Mouse (Mus musculus): Measurements from ENCODE around the gene Chst14. TPM values are rescaled to one million over a fixed set of nuclear protein-coding genes. Genes with fewer than 3 reads are reported as not detected.

Gene Chst14
- polyA plus RNA-seq, 1 experiment from 2014 or later: 30.3 TPM

- peaks cover 87% of the 10 kb centered on the region for H3K27me3 ChIP-seq (ENCODE audit: low read depth, poor library complexity, severe bottlenecking)
- no peaks in the 10 kb centered on the region for H3K36me3 ChIP-seq
- DNase-seq (ENCODE audit: low spot score): no peak
- no peaks in the 10 kb centered on the region for H3K9me3 ChIP-seq (replicated peaks)
- H3K4me3 ChIP-seq: peak overlapping the region; percentile 79; the same call in 1 of the 2 replicates
- H3K4me1 ChIP-seq: peaks cover 72% of the 10 kb centered on the region
- 10% methylated on average over 7 of the region's 7 CpGs for WGBS
- no peak overlapping the region for H3K27ac ChIP-seq
These were observed 27.0 kb upstream of the Chst14 start for GRCm38 (mm10) chr2:118899306-118899705.

GRCm38 (mm10) chr2:118899981-118900825 lies 26.1 kb upstream of the Chst14 start, which contains the start of gene Bahd1:
Bahd1 (plus strand) TSS chr2:118900377.
- Histone ChIP-seq H3K27ac (peak within 1 kb of the TSS; percentile 89), H3K27me3 (ENCODE audit: low read depth, poor library complexity, severe bottlenecking) (peaks cover 86% of the 10 kb centered on the region), H3K36me3 (no peaks in the 10 kb centered on the region), H3K4me3 (peak within 1 kb of the TSS; percentile 79), H3K4me1 (peaks cover 72% of the 10 kb centered on the region), H3K9me3 (replicated peaks) (no peaks in the 10 kb centered on the region)
- WGBS: under 1% methylated on average over 32 of the region's 32 CpGs
- peak; percentile 66 for DNase-seq (ENCODE audit: low spot score)

GRCm38 (mm10) chr2:118900826-118901140 lies 25.5 kb upstream of the Chst14 start:
- Histone ChIP-seq H3K27me3 (ENCODE audit: low read depth, poor library complexity, severe bottlenecking) (peaks cover 80% of the 10 kb centered on the region), H3K4me1 (peaks cover 72% of the 10 kb centered on the region), H3K27ac (peak overlapping the region; percentile 89), H3K4me3 (peak overlapping the region; percentile 79), H3K36me3 (no peaks in the 10 kb centered on the region), H3K9me3 (replicated peaks) (no peaks in the 10 kb centered on the region)
- DNase-seq (ENCODE audit: low spot score): no peak
- 0% methylated on average over 11 of the region's 11 CpGs for WGBS

GRCm38 (mm10) chr2:118901175-118902031 lies 24.9 kb upstream of the Chst14 start:
- Histone ChIP-seq H3K27me3 (ENCODE audit: low read depth, poor library complexity, severe bottlenecking) (peaks cover 74% of the 10 kb centered on the region), H3K4me1 (peaks cover 68% of the 10 kb centered on the region), H3K4me3 (peak overlapping the region; percentile 79), H3K9me3 (replicated peaks) (no peaks in the 10 kb centered on the region), H3K36me3 (no peaks in the 10 kb centered on the region), H3K27ac (peak overlapping the region; percentile 89)
- DNase-seq (ENCODE audit: low spot score): peak; percentile 96
- 0% methylated on average over 85 of the region's 120 CpGs for WGBS

GRCm38 (mm10) chr2:118902051-118903025 lies 24.0 kb upstream of the Chst14 start:
- peak; percentile 74 for DNase-seq (ENCODE audit: low spot score)
- H3K9me3 ChIP-seq (replicated peaks): no peaks in the 10 kb centered on the region
- H3K4me1 ChIP-seq: peaks cover 59% of the 10 kb centered on the region
- H3K27ac ChIP-seq: peak overlapping the region; percentile 89
- H3K27me3 ChIP-seq (ENCODE audit: low read depth, poor library complexity, severe bottlenecking): peaks cover 65% of the 10 kb centered on the region
- under 1% methylated on average over 91 of the region's 106 CpGs for WGBS
- no peaks in the 10 kb centered on the region for H3K36me3 ChIP-seq
- peak overlapping the region; percentile 79 for H3K4me3 ChIP-seq

- Histone ChIP-seq H3K36me3 (no peaks in the 10 kb centered on the region), H3K9me3 (replicated peaks) (no peaks in the 10 kb centered on the region), H3K4me3 (peak overlapping the region; percentile 79), H3K27ac (no peak overlapping the region), H3K4me1 (peaks cover 49% of the 10 kb centered on the region), H3K27me3 (ENCODE audit: low read depth, poor library complexity, severe bottlenecking) (peaks cover 55% of the 10 kb centered on the region)
- DNase-seq (ENCODE audit: low spot score): peak; percentile 38
- WGBS: 15% methylated on average over 10 of the region's 10 CpGs
These were observed 23.0 kb upstream of the Chst14 start for GRCm38 (mm10) chr2:118903333-118903741.

GRCm38 (mm10) chr2:118905433-118906117 lies 20.7 kb upstream of the Chst14 start:
- no peak overlapping the region for H3K4me3 ChIP-seq
- H3K36me3 ChIP-seq: no peaks in the 10 kb centered on the region
- peaks cover 32% of the 10 kb centered on the region for H3K27me3 ChIP-seq (ENCODE audit: low read depth, poor library complexity, severe bottlenecking)
- H3K4me1 ChIP-seq: peaks cover 29% of the 10 kb centered on the region
- H3K27ac ChIP-seq: no peak overlapping the region
- DNase-seq (ENCODE audit: low spot score): no peak
- WGBS: 74% methylated on average over 7 of the region's 7 CpGs
- H3K9me3 ChIP-seq (replicated peaks): no peaks in the 10 kb centered on the region

- no peaks in the 10 kb centered on the region for H3K36me3 ChIP-seq
- no peaks in the 10 kb centered on the region for H3K9me3 ChIP-seq (replicated peaks)
- no peak overlapping the region for H3K27ac ChIP-seq
- WGBS: 83% methylated on average over 5 of the region's 5 CpGs
- peaks cover 30% of the 10 kb centered on the region for H3K27me3 ChIP-seq (ENCODE audit: low read depth, poor library complexity, severe bottlenecking)
- H3K4me3 ChIP-seq: no peak overlapping the region
- no peak for DNase-seq (ENCODE audit: low spot score)
- H3K4me1 ChIP-seq: peaks cover 28% of the 10 kb centered on the region
These were observed 20.2 kb upstream of the Chst14 start for GRCm38 (mm10) chr2:118906118-118906492.

GRCm38 (mm10) chr2:118907781-118908180 lies 18.5 kb upstream of the Chst14 start:
- H3K4me1 ChIP-seq: peaks cover 20% of the 10 kb centered on the region
- H3K4me3 ChIP-seq: no peak overlapping the region
- DNase-seq (ENCODE audit: low spot score): no peak
- 93% methylated on average over 3 of the region's 3 CpGs for WGBS
- H3K36me3 ChIP-seq: no peaks in the 10 kb centered on the region
- no peak overlapping the region for H3K27ac ChIP-seq
- no peaks in the 10 kb centered on the region for H3K9me3 ChIP-seq (replicated peaks)
- H3K27me3 ChIP-seq (ENCODE audit: low read depth, poor library complexity, severe bottlenecking): peaks cover 23% of the 10 kb centered on the region

GRCm38 (mm10) chr2:118909151-118909550 lies 17.1 kb upstream of the Chst14 start:
- peaks cover 9% of the 10 kb centered on the region for H3K27me3 ChIP-seq (ENCODE audit: low read depth, poor library complexity, severe bottlenecking)
- H3K36me3 ChIP-seq: no peaks in the 10 kb centered on the region
- peaks cover 25% of the 10 kb centered on the region for H3K4me1 ChIP-seq
- no peak overlapping the region for H3K27ac ChIP-seq
- H3K4me3 ChIP-seq: no peak overlapping the region
- no peak for DNase-seq (ENCODE audit: low spot score)
- WGBS: 74% methylated on average over 1 of the region's 1 CpGs
- H3K9me3 ChIP-seq (replicated peaks): no peaks in the 10 kb centered on the region

- DNase-seq (ENCODE audit: low spot score): no peak
- Histone ChIP-seq H3K4me3 (no peak overlapping the region), H3K9me3 (replicated peaks) (no peaks in the 10 kb centered on the region), H3K36me3 (no peaks in the 10 kb centered on the region), H3K4me1 (peaks cover 27% of the 10 kb centered on the region), H3K27ac (no peak overlapping the region), H3K27me3 (ENCODE audit: low read depth, poor library complexity, severe bottlenecking) (no peaks in the 10 kb centered on the region; the same call in 1 of the 2 replicates)
- 77% methylated on average over 7 of the region's 7 CpGs for WGBS
These were observed 15.6 kb upstream of the Chst14 start for GRCm38 (mm10) chr2:118910605-118911278.
